Mouse (Mus musculus): ENCODE measurements around the gene Rps12. TPM values are rescaled to one million over a fixed set of nuclear protein-coding genes. Genes with fewer than 3 reads are reported as not detected.
"Not testable (repeated sequence)": the region's sequence is repeated elsewhere in the genome, so short reads cannot be mapped to it uniquely, and the experiment has no call there.

Gene Rps12
- polyA plus RNA-seq, 1 experiment from 2014 or later, result 124 TPM

DNA sequence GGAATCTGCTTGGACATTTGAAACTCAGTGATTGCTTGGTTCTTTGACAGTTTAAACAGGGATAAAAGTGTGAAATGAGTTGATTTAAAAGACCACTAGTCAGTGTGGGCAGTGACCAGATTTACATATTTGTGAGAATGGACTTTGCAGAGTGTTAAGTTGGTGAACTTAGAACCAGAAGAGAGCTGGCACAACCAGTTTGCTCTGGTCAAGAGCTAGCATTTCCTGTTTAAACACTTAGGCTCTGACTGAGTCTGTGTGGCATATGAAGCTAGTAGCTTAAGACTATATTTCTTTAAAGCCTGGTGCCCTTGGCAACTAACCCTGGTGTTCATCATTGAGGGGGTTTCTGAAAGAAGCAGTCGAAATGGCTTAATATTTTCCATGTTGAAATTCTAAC, 11.1 kb upstream of the Rps12 start:
- Histone ChIP-seq H3K9me3 (no peaks in the 10 kb centered on the region), H3K4me3 (peak overlapping the region; percentile 64; the same call in 1 of the 2 replicates), H3K36me3 (peaks cover 26% of the 10 kb centered on the region), H3K27ac (no peak overlapping the region), H3K27me3 (ENCODE audit: insufficient read depth, poor library complexity, severe bottlenecking) (no peaks in the 10 kb centered on the region), H3K4me1 (replicated peaks) (peaks cover 37% of the 10 kb centered on the region)
- 82% methylated on average over 1 of the region's 1 CpGs for WGBS
- DNase-seq (ENCODE audit: low spot score), result no peak

- DNase-seq (ENCODE audit: low spot score), result no peak
These were observed 10.5 kb upstream of the Rps12 start for GRCm38 (mm10) chr10:23797606-23798005.

GRCm38 (mm10) chr10:23796551-23797503, 9.8 kb upstream of the Rps12 start, which contains the start of gene Slc18b1:
Gene Slc18b1, plus strand, starts transcription at chr10:23796986.
- Histone ChIP-seq H3K4me1 (replicated peaks) (peaks cover 37% of the 10 kb centered on the region), H3K36me3 (peaks cover 16% of the 10 kb centered on the region), H3K9me3 (no peaks in the 10 kb centered on the region), H3K27ac (peak within 1 kb of the TSS; percentile 90), H3K27me3 (ENCODE audit: insufficient read depth, poor library complexity, severe bottlenecking) (no peaks in the 10 kb centered on the region), H3K4me3 (peak within 1 kb of the TSS; percentile 64)
- DNase-seq (ENCODE audit: low spot score), result peak; percentile 65
- WGBS, result 4% methylated on average over 43 of the region's 43 CpGs

More at GRCm38 (mm10) chr10:23797606-23798005, 10.5 kb upstream of the Rps12 start:
- peaks cover 24% of the 10 kb centered on the region for H3K36me3 ChIP-seq
- WGBS, result 19% methylated on average over 3 of the region's 3 CpGs
- H3K9me3 ChIP-seq, result no peaks in the 10 kb centered on the region
- H3K27ac ChIP-seq, result peak overlapping the region; percentile 35; the same call in 1 of the 2 replicates
- peak overlapping the region; percentile 64 for H3K4me3 ChIP-seq
- no peaks in the 10 kb centered on the region for H3K27me3 ChIP-seq (ENCODE audit: insufficient read depth, poor library complexity, severe bottlenecking)
- peaks cover 37% of the 10 kb centered on the region for H3K4me1 ChIP-seq (replicated peaks)

DNA sequence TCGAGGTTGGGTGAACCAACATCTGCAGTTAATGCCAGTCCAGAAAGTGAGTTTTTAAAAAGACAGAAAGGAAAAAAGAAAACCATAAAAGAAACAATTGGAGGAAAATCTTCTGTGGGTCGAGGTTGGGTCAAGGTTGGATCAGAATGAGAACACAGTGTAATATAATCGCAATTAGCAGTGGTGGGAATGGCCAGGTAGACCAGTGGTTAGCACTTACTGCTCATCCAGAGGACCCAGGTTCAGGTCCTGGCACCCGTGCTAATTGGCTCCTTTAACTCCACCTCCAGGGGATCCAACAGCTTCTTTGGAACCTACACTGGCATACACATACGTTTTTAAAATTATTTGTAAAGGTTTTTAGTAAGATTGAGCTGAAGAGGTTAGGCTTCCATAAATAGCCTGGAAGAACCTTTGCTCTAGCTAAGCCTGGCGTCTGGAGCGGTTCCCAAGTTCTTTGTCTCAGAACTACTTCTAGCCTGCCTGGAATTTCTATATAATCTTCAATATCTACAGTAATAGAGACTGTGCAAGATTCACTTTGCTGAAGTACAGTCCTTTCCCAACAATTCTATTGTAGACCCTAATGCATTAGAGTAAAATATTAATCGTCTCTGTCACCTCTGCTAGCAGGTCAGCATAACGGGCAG, 8.9 kb upstream of the Rps12 start:
- peak overlapping the region; percentile 90; the same call in 1 of the 2 replicates for H3K27ac ChIP-seq
- H3K4me3 ChIP-seq, result peak overlapping the region; percentile 64
- H3K36me3 ChIP-seq, result peaks cover 7% of the 10 kb centered on the region; the same call in 1 of the 2 replicates
- no peak for DNase-seq (ENCODE audit: low spot score)
- H3K4me1 ChIP-seq (replicated peaks), result peaks cover 37% of the 10 kb centered on the region
- H3K9me3 ChIP-seq, result no peaks in the 10 kb centered on the region
- H3K27me3 ChIP-seq (ENCODE audit: insufficient read depth, poor library complexity, severe bottlenecking), result no peaks in the 10 kb centered on the region
- WGBS, result 58% methylated on average over 9 of the region's 9 CpGs

DNA sequence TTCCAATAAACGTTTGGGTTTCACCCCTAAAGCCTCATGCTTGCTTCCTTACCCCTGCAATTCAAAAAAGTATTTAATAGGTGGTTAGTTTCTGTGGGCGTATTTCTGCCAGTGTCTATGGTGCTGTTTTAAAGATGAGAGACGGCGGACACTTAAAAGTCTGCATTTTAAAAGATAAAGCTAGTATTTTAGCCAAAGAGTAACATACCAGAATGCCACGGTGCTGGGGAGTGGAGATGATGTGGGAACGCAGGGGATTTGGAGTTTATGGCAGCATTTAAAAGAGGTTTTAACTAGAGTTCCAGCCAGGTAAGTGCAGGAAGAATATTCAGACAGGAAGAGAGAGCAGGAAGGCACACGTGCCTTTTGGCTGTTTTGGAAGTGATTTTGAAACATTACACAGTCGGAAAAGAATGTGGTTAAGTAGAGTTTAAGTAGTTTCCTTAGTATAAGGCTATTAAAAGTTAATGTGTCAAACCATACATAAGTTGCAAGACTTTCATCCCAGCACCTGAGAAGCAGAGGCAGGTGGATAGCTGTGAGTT, 1.1 kb upstream of the Rps12 start:
- H3K27me3 ChIP-seq (ENCODE audit: insufficient read depth, poor library complexity, severe bottlenecking), result no peaks in the 10 kb centered on the region
- H3K9me3 ChIP-seq, result no peaks in the 10 kb centered on the region
- H3K4me3 ChIP-seq, result peak overlapping the region; percentile 92
- peaks cover 25% of the 10 kb centered on the region for H3K4me1 ChIP-seq (replicated peaks)
- H3K36me3 ChIP-seq, result peaks cover 32% of the 10 kb centered on the region
- DNase-seq (ENCODE audit: low spot score), result no peak
- peak overlapping the region; percentile 93 for H3K27ac ChIP-seq
- 15% methylated on average over 8 of the region's 8 CpGs for WGBS

DNA sequence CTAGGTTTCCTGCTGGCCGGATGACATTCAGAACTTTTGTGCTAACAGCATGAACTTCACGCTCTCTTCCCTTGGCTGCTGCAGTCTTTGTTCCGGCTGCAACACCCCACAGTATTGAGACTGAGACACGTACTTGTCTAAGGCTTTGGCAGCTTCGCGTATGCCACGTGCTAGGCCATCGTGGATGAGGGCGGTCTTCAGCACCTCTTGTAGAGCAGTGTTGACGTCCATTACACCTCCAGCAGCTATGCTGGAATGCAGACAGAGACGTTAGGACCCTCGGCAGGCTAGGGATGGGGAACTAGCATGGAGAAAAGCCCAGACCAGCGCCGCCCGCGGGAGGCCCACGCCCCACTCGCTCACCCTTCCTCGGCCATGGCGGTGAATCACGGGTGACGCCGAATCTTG, 440 bp downstream of the Rps12 start:
- Histone ChIP-seq H3K36me3 (peaks cover 45% of the 10 kb centered on the region), H3K27ac (peak overlapping the region; percentile 93), H3K4me3 (peak overlapping the region; percentile 92), H3K4me1 (replicated peaks) (peaks cover 25% of the 10 kb centered on the region)
- DNase-seq (ENCODE audit: low spot score); H3K27me3 ChIP-seq (ENCODE audit: insufficient read depth, poor library complexity, severe bottlenecking); H3K9me3 ChIP-seq: not testable (repeated sequence)
- WGBS, result under 1% methylated on average over 23 of the region's 23 CpGs

DNA sequence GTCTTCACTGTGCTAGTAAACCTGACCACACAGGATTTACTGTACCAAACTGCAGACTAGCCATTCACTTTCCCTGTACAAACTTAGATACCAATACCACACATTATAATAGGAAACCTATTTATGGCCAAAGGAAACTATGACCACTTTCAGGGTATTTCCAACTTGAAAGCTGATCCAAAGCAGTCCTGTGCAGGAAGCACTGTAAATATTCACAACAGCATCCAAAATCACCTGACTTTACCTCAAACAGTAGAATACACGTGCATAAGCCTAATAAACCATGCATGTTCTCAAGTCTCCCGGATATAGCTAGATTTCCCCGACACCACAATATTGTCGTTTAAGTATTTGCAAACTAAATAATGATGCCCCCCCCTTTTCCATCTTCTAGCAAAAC, 1.0 kb downstream of the Rps12 start:
- peak overlapping the region; percentile 93 for H3K27ac ChIP-seq
- WGBS, result under 1% methylated on average over 4 of the region's 4 CpGs

GRCm38 (mm10) chr10:23785599-23785998, 1.5 kb downstream of the Rps12 start:
- 44% methylated on average over 7 of the region's 7 CpGs for WGBS
- peak overlapping the region; percentile 92 for H3K4me3 ChIP-seq
- H3K36me3 ChIP-seq, result peaks cover 55% of the 10 kb centered on the region
- peaks cover 25% of the 10 kb centered on the region for H3K4me1 ChIP-seq (replicated peaks)
- H3K27me3 ChIP-seq (ENCODE audit: insufficient read depth, poor library complexity, severe bottlenecking); H3K27ac ChIP-seq; H3K9me3 ChIP-seq; DNase-seq (ENCODE audit: low spot score): not testable (repeated sequence)

More for the DNA sequence above, 1.0 kb downstream of the Rps12 start:
- Histone ChIP-seq H3K27me3 (ENCODE audit: insufficient read depth, poor library complexity, severe bottlenecking) (no peaks in the 10 kb centered on the region), H3K4me3 (peak overlapping the region; percentile 92), H3K9me3 (no peaks in the 10 kb centered on the region), H3K4me1 (replicated peaks) (peaks cover 25% of the 10 kb centered on the region), H3K36me3 (peaks cover 50% of the 10 kb centered on the region)
- no peak for DNase-seq (ENCODE audit: low spot score)

DNA sequence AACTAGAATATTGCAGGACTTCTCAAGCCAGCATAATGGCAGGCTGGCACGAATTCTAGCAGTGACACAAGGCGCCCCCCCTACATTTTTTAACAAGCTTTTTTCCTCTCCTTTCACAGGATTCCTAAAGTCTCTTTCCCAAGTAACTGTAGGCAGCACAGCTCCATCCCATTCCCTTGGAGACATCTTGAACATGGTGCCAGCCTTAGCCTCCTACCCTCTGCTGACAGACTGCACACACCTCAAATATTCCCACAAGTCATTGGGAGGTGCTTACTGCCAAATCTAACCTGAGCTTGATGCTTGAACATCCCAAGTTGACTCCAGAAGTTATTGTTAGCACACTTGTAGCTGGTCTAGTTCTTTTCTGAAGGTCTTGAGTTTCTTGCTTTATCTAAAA, 3.0 kb downstream of the Rps12 start:
- Histone ChIP-seq H3K27me3 (ENCODE audit: insufficient read depth, poor library complexity, severe bottlenecking) (no peaks in the 10 kb centered on the region), H3K27ac (no peak overlapping the region), H3K9me3 (no peaks in the 10 kb centered on the region), H3K4me3 (no peak overlapping the region), H3K36me3 (peaks cover 59% of the 10 kb centered on the region), H3K4me1 (replicated peaks) (peaks cover 25% of the 10 kb centered on the region)
- WGBS, result 50% methylated on average over 2 of the region's 2 CpGs
- no peak for DNase-seq (ENCODE audit: low spot score)

- peaks cover 62% of the 10 kb centered on the region for H3K36me3 ChIP-seq
- no peak overlapping the region for H3K27ac ChIP-seq
- peaks cover 22% of the 10 kb centered on the region for H3K4me1 ChIP-seq (replicated peaks)
- no peak for DNase-seq (ENCODE audit: low spot score)
- no peak overlapping the region for H3K4me3 ChIP-seq
- WGBS, result 27% methylated on average over 2 of the region's 2 CpGs
- H3K27me3 ChIP-seq (ENCODE audit: insufficient read depth, poor library complexity, severe bottlenecking), result no peaks in the 10 kb centered on the region
- no peaks in the 10 kb centered on the region for H3K9me3 ChIP-seq
These were observed 3.6 kb downstream of the Rps12 start for GRCm38 (mm10) chr10:23783493-23783884.

DNA sequence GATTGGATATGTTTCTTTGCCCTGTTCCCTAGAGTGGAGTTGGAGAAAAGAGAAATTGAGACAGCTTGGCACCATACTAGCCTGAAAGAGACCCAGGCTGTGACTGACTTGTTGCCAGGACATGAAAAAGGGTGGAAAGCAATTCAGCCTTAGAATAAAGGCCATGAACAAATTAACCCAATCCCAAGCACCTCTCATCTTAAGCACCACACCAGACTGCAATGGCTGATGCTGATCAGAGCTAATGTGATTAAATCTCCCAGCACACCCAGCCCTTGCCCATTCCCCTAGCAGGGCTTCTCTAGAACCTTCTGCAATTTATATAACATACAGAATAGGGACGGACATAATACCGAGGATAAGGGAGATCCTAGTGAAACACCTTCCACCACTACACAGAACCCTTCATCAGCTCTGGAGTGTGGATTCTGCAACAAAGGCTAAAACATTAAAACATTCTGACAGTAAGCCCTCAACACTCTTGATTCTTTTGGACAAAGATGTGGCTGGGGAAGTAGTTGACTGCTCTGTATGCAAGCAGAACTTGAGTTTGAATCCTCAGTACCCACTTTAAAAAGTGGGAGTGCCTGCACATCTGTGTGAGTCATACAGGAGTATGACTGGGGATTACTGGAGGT, 4.1 kb downstream of the Rps12 start:
- H3K4me1 ChIP-seq (replicated peaks), result peaks cover 17% of the 10 kb centered on the region
- WGBS, result 40% methylated on average over 2 of the region's 2 CpGs
- no peak overlapping the region for H3K27ac ChIP-seq
- H3K9me3 ChIP-seq, result no peaks in the 10 kb centered on the region
- DNase-seq (ENCODE audit: low spot score), result no peak
- no peaks in the 10 kb centered on the region for H3K27me3 ChIP-seq (ENCODE audit: insufficient read depth, poor library complexity, severe bottlenecking)
- H3K36me3 ChIP-seq, result peaks cover 62% of the 10 kb centered on the region
- no peak overlapping the region for H3K4me3 ChIP-seq

Measured in hindbrain, embryonic 10.5 days (tissue).